Mouse (Mus musculus): ENCODE results near the gene Mapk9.
"Not testable (repeated sequence)": the region's sequence is repeated elsewhere in the genome, so short reads cannot be mapped to it uniquely, and the experiment has no call there.

Gene Mapk9

GRCm38 (mm10) chr11:49846401-49847070 is at the start of gene Mapk9:
TSS of gene Mapk9 (plus strand) at chr11:49846751.
- peak; percentile 98 for DNase-seq

- DNase-seq = no peak
These were observed 47.6 kb upstream of the Mapk9 start for GRCm38 (mm10) chr11:49798931-49799330.

- peak; percentile 41 for DNase-seq
These were observed 45.0 kb upstream of the Mapk9 start for GRCm38 (mm10) chr11:49801516-49801915.

- no peak for DNase-seq
These were observed 42.8 kb upstream of the Mapk9 start for GRCm38 (mm10) chr11:49803801-49804200.

GRCm38 (mm10) chr11:49806218-49806617 is 40.3 kb upstream of the Mapk9 start:
- no peak for DNase-seq

- no peak for DNase-seq
These were observed 37.6 kb upstream of the Mapk9 start for GRCm38 (mm10) chr11:49808946-49809345.

GRCm38 (mm10) chr11:49810696-49811095 is 35.9 kb upstream of the Mapk9 start:
- not testable (repeated sequence) for DNase-seq

- no peak for DNase-seq
These were observed 35.4 kb upstream of the Mapk9 start for GRCm38 (mm10) chr11:49811099-49811541.

- DNase-seq = no peak
These were observed 34.7 kb upstream of the Mapk9 start for GRCm38 (mm10) chr11:49811879-49812278.

- DNase-seq = no peak
These were observed 27.5 kb upstream of the Mapk9 start for GRCm38 (mm10) chr11:49818869-49819566.

GRCm38 (mm10) chr11:49819676-49820075 is 26.9 kb upstream of the Mapk9 start:
- no peak for DNase-seq

GRCm38 (mm10) chr11:49820928-49821327 is 25.6 kb upstream of the Mapk9 start:
- DNase-seq = no peak

GRCm38 (mm10) chr11:49821546-49821945 is 25.0 kb upstream of the Mapk9 start:
- no peak for DNase-seq

GRCm38 (mm10) chr11:49822337-49822736 is 24.2 kb upstream of the Mapk9 start:
- no peak for DNase-seq

- DNase-seq = peak; percentile 82
These were observed 21.7 kb upstream of the Mapk9 start for GRCm38 (mm10) chr11:49824896-49825295.

- DNase-seq = peak; percentile 32
These were observed 19.3 kb upstream of the Mapk9 start for GRCm38 (mm10) chr11:49827243-49827642.

- DNase-seq = peak; percentile 51
These were observed 17.3 kb upstream of the Mapk9 start for GRCm38 (mm10) chr11:49829176-49829745.

- DNase-seq = no peak
These were observed 14.6 kb upstream of the Mapk9 start for GRCm38 (mm10) chr11:49831980-49832379.

GRCm38 (mm10) chr11:49832962-49833361 is 13.6 kb upstream of the Mapk9 start:
- no peak for DNase-seq

GRCm38 (mm10) chr11:49834248-49834647 is 12.3 kb upstream of the Mapk9 start:
- no peak for DNase-seq

- DNase-seq = no peak
These were observed 11.1 kb upstream of the Mapk9 start for GRCm38 (mm10) chr11:49835257-49835956.

GRCm38 (mm10) chr11:49837717-49838407 is 8.7 kb upstream of the Mapk9 start:
- no peak for DNase-seq

- peak; percentile 30 for DNase-seq
These were observed 5.9 kb upstream of the Mapk9 start for GRCm38 (mm10) chr11:49840666-49841065.

Measured in lung, postnatal 10 days (tissue).